Mouse (Mus musculus) midbrain, embryonic 15.5 days (tissue): ENCODE results near the gene Gpr12. TPM values are rescaled to one million over a fixed set of nuclear protein-coding genes. Genes with fewer than 3 reads are reported as not detected.

Source experiments
- ATAC-seq: fragments of 200-750 bp; cut with Nextera tagmentation; replicated peaks from 2 replicates; pipeline ENCODE4 v1.8.0; 2017; ENCODE audit warnings: moderate TSS enrichment
- H3K27ac ChIP-seq: fragments of 300-500 bp; sonication (generic); 2 replicates; pipeline ENCODE4 v1.5.1; 2015; ENCODE audit warnings: mild to moderate bottlenecking, inconsistent platforms
- H3K27me3 ChIP-seq: fragments of 300-500 bp; sonication (generic); replicated peaks from 2 replicates; pipeline ENCODE4 v1.6.1; 2015; ENCODE audit warnings: inconsistent platforms
- H3K36me3 ChIP-seq: fragments of 300-500 bp; sonication (generic); replicated peaks from 2 replicates; pipeline ENCODE4 v1.6.1; 2015; ENCODE audit warnings: inconsistent platforms
- H3K4me1 ChIP-seq: fragments of 300-500 bp; sonication (generic); 2 replicates; pipeline ENCODE4 v1.6.1; 2015; ENCODE audit warnings: inconsistent platforms
- H3K4me2 ChIP-seq: fragments of 300-500 bp; sonication (generic); 2 replicates; pipeline ENCODE4 v1.6.1; 2015; ENCODE audit warnings: inconsistent platforms, mild to moderate bottlenecking, moderate library complexity
- H3K4me3 ChIP-seq: fragments of 300-500 bp; sonication (generic); 2 replicates; pipeline ENCODE4 v1.5.1; 2015; ENCODE audit warnings: mild to moderate bottlenecking, inconsistent platforms
- H3K9ac ChIP-seq: fragments of 300-500 bp; sonication (generic); 2 replicates; pipeline ENCODE4 v1.6.1; 2015; ENCODE audit warnings: mild to moderate bottlenecking, inconsistent platforms
- H3K9me3 ChIP-seq: fragments of 300-500 bp; sonication (generic); 2 replicates; pipeline ENCODE4 v1.6.1; 2016; ENCODE audit warnings: inconsistent platforms
- WGBS: fragments of 180-500 bp; shearing (Covaris S2); methylation state at CpG from one replicate; pipeline ENCODE4 v1.1.7; 2015; ENCODE audit warnings: mixed read lengths; 5-methylcytosine and 5-hydroxymethylcytosine counted together
- polyA plus RNA-seq: library from polyadenylated mRNA; unstranded; fragments of >200 nt; fragmentation: Nextera tagmentation; extraction: Ambion mirVana; gene quantifications from 2 replicates; pipeline ENCODE4 v1.2.1, GENCODE M21; 2015

Gpr12 gene
- 26.7 and 27.3 TPM in 2 replicates for polyA plus RNA-seq

DNA sequence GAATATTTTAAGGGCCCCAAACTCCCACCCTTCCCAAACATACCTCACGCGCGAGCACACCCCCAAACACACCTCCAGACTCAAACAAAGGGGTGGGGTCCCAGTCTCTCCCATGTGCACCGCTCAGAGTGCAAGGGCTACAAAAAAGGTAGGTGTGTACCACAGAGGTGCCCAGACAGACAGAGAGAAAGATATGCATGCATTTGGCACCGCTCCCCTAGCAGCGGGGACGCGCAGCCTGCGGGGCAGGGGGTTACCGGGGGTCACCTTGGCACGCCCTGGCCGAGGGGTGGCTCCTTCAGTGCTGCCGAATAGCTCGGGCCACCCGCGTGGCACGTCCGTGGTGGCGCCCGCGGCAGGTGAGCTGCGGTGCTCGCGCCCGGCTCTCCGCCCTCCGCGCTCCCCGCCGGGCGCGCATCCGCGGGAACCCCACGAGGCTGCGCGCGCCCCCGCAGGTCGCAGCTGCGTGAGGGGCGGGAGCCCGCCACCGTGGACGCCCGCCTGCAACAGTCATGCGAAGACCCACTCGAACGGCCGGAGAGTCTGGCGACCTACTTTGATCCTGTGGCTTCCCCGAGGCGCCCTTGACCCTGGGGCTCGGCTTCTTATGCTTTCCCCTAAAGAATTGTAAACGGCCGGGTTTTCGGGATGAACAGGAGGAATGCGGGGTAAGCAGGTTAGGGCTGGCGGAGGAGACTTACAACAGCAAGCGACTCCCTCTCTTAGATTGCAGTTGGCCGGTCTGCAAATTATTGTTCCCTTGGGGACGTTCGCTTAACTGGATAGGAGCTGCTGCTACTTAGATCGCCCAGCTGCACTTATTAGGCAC is at the start of gene Gpr12:
Gene Gpr12, minus strand, starts transcription at position 762 of the 829 bp plus-strand sequence.
- Histone ChIP-seq H3K9ac (peak within 1 kb of the TSS; percentile 57), H3K4me2 (peak within 1 kb of the TSS; percentile 90), H3K9me3 (no peaks in the 10 kb centered on the region), H3K36me3 (no peaks in the 10 kb centered on the region), H3K4me3 (peak within 1 kb of the TSS; percentile 63), H3K27me3 (peaks cover 32% of the 10 kb centered on the region), H3K4me1 (peaks cover 16% of the 10 kb centered on the region), H3K27ac (peak within 1 kb of the TSS; percentile 48)
- peak; percentile 82 for ATAC-seq
- WGBS: under 1% methylated on average over 64 of the region's 64 CpGs

DNA sequence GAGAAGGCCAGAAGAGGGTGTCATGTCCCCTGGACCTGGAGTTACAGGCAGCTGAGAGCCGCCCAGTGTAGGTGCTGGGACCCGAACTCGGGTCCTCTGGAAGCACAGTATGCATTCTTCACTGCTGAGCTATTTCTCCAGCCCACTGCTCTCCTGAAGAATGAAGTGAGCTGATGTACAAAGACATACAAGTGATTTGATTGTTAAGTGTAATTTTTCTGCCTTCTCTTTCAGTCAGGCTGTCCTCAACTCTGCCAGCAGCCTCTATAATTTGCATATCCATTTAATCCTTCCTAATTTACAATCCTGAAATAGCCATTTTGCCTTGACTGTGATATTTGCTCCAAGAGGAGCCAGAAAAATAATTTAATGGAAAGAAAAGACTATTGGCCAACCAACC is 46.6 kb upstream of the Gpr12 start:
- H3K36me3 ChIP-seq: no peaks in the 10 kb centered on the region
- ATAC-seq: 0 out of 2 replicates have a peak, but pooled peaks have one; percentile 37
- H3K27me3 ChIP-seq: no peaks in the 10 kb centered on the region
- H3K4me2 ChIP-seq: no peak overlapping the region
- 92% methylated on average over 3 of the region's 3 CpGs for WGBS
- H3K4me3 ChIP-seq: no peak overlapping the region
- peak overlapping the region; percentile 25; the same call in 1 of the 2 replicates for H3K27ac ChIP-seq
- H3K9ac ChIP-seq: no peak overlapping the region
- H3K4me1 ChIP-seq: peaks cover 5% of the 10 kb centered on the region; the same call in 1 of the 2 replicates
- no peaks in the 10 kb centered on the region for H3K9me3 ChIP-seq

DNA sequence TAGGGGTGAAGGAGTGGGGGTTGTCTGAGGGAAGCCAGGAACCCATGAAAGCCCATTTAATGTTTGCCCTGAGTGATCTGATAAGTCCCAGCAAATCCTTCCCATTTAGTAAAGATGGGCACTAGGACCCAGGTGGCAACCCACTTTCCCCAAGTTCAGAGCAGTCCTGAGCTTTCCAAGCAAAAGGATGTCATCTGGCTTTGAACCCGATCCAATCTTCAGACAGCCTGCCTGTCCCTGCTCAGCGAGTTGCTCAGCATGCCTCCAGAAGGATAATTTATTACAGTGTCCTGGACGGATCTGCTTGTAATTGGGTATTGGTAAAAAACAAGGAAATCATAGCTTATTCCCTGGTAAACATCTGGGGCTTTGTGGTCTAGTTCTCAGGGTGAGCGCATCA is 45.9 kb upstream of the Gpr12 start:
- no peaks in the 10 kb centered on the region for H3K9me3 ChIP-seq
- peaks cover 5% of the 10 kb centered on the region; the same call in 1 of the 2 replicates for H3K4me1 ChIP-seq
- H3K27me3 ChIP-seq: no peaks in the 10 kb centered on the region
- no peaks in the 10 kb centered on the region for H3K36me3 ChIP-seq
- no peak overlapping the region for H3K4me3 ChIP-seq
- H3K27ac ChIP-seq: no peak overlapping the region
- no peak overlapping the region for H3K4me2 ChIP-seq
- no peak for ATAC-seq
- no peak overlapping the region for H3K9ac ChIP-seq
- WGBS: 46% methylated on average over 4 of the region's 4 CpGs

DNA sequence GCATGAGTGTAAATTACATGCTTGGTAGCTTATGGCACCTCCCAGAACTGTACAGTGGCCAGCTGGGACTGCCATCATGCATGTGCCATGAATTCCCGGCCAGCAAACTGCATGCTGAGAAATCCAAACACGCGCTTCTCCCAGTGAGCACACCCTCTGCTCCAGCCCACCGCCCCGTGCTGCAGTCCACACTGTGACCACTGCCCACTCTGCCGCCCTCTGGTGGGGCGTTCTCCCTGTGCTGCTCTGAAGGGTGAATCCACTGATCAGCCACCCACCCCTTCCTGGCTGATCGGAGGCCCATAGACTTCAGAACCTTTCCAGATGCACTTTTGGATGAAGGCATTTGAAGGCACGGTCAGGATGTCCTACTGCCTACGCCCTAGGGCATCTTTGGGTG is 44.6 kb upstream of the Gpr12 start:
- Histone ChIP-seq H3K9me3 (no peaks in the 10 kb centered on the region), H3K27ac (no peak overlapping the region), H3K4me1 (peaks cover 5% of the 10 kb centered on the region; the same call in 1 of the 2 replicates), H3K27me3 (no peaks in the 10 kb centered on the region), H3K9ac (no peak overlapping the region), H3K4me2 (no peak overlapping the region), H3K4me3 (no peak overlapping the region), H3K36me3 (no peaks in the 10 kb centered on the region)
- 83% methylated on average over 10 of the region's 10 CpGs for WGBS
- ATAC-seq: no peak; the same call in 1 of the 2 replicates

DNA sequence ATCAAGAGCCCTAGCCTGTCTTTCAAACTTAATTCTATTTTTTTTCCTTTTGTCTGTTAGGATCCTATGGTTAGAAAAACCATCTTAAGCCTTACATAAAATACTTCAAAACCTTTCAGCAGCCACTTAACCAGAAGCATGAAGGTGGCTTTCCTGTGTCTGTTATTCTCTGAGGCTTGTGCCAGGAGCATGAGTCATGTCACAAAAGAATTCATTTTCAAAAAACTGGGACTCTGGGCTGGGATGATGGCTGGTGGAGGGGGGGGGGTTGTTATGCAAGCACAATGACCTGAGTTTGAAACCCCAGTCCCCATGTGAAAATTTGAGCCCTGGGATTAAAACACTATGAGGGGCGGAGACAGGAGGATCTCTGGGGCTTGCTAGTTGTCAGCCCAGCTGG is 43.8 kb upstream of the Gpr12 start:
- Histone ChIP-seq H3K27me3 (no peaks in the 10 kb centered on the region), H3K9me3 (no peaks in the 10 kb centered on the region), H3K27ac (no peak overlapping the region), H3K9ac (no peak overlapping the region), H3K36me3 (no peaks in the 10 kb centered on the region), H3K4me1 (peaks cover 5% of the 10 kb centered on the region; the same call in 1 of the 2 replicates), H3K4me3 (no peak overlapping the region), H3K4me2 (no peak overlapping the region)
- 87% methylated on average over 1 of the region's 1 CpGs for WGBS
- ATAC-seq: no peak

DNA sequence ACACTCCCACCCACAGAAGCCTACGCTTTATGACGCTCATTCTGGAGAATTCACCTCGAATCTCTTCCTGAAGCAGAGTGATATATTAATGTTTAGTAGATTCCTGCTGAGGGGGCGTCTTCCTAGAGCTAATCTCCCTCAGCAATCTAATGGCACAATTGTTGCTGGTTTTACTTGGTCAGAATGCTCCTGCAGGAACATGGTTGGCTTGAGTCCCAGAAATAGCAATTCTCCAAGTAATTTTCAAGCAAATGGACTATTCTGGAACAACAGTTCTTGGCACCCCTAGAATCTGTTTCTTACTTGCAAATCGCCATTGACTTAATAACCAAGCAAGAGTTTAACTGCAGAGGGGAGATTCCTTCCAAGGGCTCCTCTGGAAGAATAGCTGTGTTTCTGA is 42.9 kb upstream of the Gpr12 start:
- Histone ChIP-seq H3K4me3 (no peak overlapping the region), H3K27ac (no peak overlapping the region), H3K4me1 (peaks cover 5% of the 10 kb centered on the region; the same call in 1 of the 2 replicates), H3K36me3 (no peaks in the 10 kb centered on the region), H3K9me3 (no peaks in the 10 kb centered on the region), H3K9ac (no peak overlapping the region), H3K4me2 (no peak overlapping the region), H3K27me3 (no peaks in the 10 kb centered on the region)
- no peak for ATAC-seq
- 64% methylated on average over 5 of the region's 5 CpGs for WGBS

DNA sequence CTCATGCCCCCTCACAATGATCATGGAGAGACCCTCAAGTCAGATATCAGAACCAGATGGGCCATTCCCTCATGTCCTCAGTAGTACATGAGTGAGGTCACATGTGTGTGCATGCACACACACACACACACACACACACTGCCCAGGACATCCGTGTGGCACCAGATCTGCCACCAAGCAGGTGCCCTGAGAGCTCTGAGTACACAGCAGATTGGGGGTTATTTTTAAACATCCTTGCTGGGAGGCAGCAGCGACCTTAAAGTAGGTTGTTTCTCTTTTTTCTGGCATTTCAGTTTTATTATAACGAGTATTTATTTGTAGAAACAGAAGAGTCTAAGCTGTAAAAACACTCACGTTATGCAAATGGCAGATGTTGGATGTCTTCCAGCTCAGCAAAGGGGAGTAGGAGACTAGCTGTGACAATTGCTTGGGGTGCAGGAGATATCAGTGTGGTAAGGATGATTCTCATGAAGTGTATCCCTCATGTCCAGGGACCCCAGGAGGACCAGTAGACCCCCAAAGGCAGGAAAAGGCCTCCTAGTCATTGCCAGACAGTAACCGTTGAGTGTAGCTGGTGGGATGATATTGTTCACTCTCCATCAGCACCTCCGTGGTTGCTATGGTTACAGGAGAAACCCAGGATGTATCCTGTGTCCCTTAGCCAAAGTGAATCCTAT is 40.7 kb upstream of the Gpr12 start:
- no peak overlapping the region for H3K4me2 ChIP-seq
- no peaks in the 10 kb centered on the region for H3K4me1 ChIP-seq
- 52% methylated on average over 6 of the region's 6 CpGs for WGBS
- ATAC-seq: peak; percentile 60; the same call in 1 of the 2 replicates
- no peak overlapping the region for H3K27ac ChIP-seq
- H3K9ac ChIP-seq: no peak overlapping the region
- H3K36me3 ChIP-seq: no peaks in the 10 kb centered on the region
- no peak overlapping the region for H3K4me3 ChIP-seq
- no peaks in the 10 kb centered on the region for H3K27me3 ChIP-seq
- no peaks in the 10 kb centered on the region for H3K9me3 ChIP-seq

DNA sequence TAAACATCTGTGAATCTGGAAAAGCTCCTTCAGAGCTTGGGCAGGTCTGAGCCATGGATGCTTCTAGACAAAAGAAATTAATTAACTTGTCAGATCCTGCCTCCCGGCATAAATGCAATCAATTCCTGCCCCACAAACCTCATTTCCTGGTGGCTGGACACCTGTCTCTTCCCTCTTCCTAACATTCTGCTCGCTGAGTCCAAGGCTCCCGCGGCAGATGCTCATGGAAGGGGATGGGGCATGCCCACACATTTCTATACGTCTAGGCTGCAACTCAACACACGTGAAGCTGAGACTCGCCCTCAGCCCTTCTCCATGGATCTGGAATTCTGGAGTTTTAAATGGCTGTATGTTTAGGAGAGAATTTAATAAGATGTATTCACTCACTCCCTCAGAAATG is 26.8 kb upstream of the Gpr12 start:
- Histone ChIP-seq H3K27me3 (no peaks in the 10 kb centered on the region), H3K4me2 (no peak overlapping the region), H3K36me3 (no peaks in the 10 kb centered on the region), H3K4me1 (no peaks in the 10 kb centered on the region), H3K9ac (no peak overlapping the region), H3K27ac (no peak overlapping the region), H3K4me3 (no peak overlapping the region), H3K9me3 (no peaks in the 10 kb centered on the region)
- WGBS: 52% methylated on average over 7 of the region's 7 CpGs
- ATAC-seq: no peak

DNA sequence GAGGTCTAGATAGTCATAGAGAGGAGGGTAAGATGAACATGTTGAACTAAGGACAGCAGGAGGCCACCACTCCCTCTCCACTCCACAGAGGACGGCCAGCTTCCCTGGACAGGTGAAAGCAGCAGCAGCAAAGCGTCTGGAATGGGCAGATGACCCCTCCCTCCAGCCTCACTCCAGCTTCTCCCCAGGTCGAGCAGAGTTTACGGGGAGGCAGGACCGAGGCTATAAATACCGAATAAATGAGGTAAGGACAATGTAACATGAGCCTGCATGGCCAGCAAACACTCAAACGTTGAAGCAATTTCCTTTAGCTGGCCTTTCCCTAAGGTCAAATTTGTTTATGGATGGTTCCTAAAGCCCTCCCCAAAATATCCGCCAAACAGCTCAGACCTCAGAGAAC is 26.0 kb upstream of the Gpr12 start:
- H3K4me2 ChIP-seq: no peak overlapping the region
- no peaks in the 10 kb centered on the region for H3K27me3 ChIP-seq
- no peak for ATAC-seq
- 70% methylated on average over 8 of the region's 8 CpGs for WGBS
- no peaks in the 10 kb centered on the region for H3K36me3 ChIP-seq
- no peaks in the 10 kb centered on the region for H3K9me3 ChIP-seq
- H3K27ac ChIP-seq: no peak overlapping the region
- no peak overlapping the region for H3K4me3 ChIP-seq
- H3K9ac ChIP-seq: no peak overlapping the region
- H3K4me1 ChIP-seq: no peaks in the 10 kb centered on the region

DNA sequence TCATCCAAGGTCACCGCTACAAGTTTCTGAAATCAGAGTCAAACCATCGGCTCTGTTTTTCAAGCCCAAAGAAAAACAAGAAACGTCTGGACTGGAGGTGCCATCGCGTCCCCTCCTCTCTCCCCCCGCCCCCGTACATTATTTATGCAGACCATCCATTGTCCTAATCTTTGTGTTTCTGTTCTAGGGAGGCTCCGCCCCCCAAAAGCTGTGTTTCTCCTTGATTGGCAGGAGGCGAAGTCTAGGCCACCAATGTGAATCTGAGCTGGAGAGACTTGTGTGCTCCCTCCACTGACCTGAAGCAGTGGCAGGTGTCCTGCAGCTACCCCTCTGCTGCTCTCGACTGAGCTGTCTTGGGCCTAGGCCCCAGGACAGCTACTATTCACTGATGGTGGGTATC is 24.6 kb upstream of the Gpr12 start:
- Histone ChIP-seq H3K4me2 (no peak overlapping the region), H3K4me1 (no peaks in the 10 kb centered on the region), H3K9me3 (no peaks in the 10 kb centered on the region), H3K4me3 (no peak overlapping the region), H3K27me3 (no peaks in the 10 kb centered on the region), H3K27ac (no peak overlapping the region), H3K36me3 (no peaks in the 10 kb centered on the region), H3K9ac (no peak overlapping the region)
- ATAC-seq: no peak
- 59% methylated on average over 10 of the region's 10 CpGs for WGBS

DNA sequence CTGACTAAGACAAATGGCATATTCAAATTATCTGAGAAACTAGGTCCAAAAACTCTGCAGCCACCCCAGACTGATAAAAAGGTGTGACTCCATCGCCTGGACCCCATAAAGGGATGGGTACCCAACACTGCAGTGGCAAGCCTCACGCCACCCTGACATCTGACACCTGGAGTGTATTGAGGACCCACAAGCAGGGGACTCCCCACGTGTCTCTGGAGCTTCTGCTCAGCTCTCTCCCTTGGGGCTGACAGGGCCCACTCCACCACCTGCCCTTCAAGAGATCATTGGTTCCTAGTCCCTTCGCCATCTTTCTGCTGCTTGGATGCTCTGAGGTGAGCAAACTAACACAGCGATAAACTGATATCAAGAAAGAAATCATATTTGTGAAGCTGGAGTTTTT is 22.8 kb upstream of the Gpr12 start:
- no peaks in the 10 kb centered on the region for H3K9me3 ChIP-seq
- no peaks in the 10 kb centered on the region for H3K4me1 ChIP-seq
- no peak overlapping the region for H3K27ac ChIP-seq
- no peaks in the 10 kb centered on the region for H3K27me3 ChIP-seq
- 83% methylated on average over 5 of the region's 5 CpGs for WGBS
- ATAC-seq: no peak
- H3K4me3 ChIP-seq: no peak overlapping the region
- H3K36me3 ChIP-seq: no peaks in the 10 kb centered on the region
- no peak overlapping the region for H3K9ac ChIP-seq
- no peak overlapping the region for H3K4me2 ChIP-seq

DNA sequence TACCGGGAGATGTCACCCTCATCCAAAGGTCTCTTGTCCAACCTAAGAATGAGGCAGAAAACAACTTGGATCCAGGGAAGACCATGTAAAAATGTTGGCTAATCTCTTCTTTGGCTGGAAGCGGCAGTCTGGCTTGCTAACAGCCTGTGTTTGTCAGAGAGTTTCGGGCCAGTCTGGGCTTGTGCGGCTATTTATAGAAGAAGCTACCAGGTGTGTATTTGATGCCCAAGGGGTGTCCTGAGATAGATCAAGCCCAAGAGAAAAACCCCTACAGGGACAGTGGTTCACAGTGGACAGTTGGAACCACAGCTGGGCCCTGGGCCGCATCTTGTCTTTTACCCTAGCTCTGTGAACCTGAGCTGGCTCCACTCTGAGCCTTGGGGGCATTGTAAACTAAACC is 21.9 kb upstream of the Gpr12 start:
- 97% methylated on average over 5 of the region's 5 CpGs for WGBS
- H3K4me3 ChIP-seq: no peak overlapping the region
- no peaks in the 10 kb centered on the region for H3K4me1 ChIP-seq
- no peaks in the 10 kb centered on the region for H3K36me3 ChIP-seq
- H3K27me3 ChIP-seq: no peaks in the 10 kb centered on the region
- no peak overlapping the region for H3K4me2 ChIP-seq
- ATAC-seq: no peak
- no peaks in the 10 kb centered on the region for H3K9me3 ChIP-seq
- H3K9ac ChIP-seq: no peak overlapping the region
- no peak overlapping the region for H3K27ac ChIP-seq
